8 mouse cellular contexts compared by ENCODE assay signal in the genomic region with DNA sequence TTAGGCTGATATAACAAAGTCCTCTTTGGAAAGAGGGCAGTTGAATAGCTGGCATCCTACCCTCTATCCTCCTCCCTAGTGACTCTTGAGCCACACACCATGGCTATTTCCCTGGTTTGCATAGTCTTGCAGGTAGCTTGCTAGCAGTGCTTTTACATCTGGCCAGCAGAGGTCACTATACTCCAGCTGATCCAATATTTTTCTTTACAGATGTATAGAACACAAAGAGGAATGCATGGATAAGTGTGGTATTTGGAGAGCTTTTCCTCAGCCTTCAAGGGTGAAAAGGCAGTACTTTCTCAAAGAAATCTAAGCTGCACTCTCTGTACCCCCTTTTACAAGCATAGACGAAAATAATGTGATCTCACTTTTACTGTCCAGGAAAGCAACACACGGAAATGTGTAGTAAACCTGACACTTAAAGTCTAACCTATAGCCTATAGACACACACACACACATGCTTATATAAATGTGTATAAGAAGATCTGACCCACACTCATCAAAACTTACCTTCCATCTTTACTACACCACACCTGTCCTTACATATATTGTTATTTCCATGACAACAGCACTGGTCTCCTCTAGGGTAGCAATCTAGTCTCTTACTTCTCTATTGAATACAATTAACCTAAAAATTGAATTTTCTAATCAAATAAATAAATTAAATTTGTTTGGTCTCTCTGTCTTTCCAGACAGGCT.
A peak's percentile ranks its signal among the peaks of the same experiment; 100 is the strongest.
DNase-seq lines count a peak whose midpoint lies in the region; ATAC-seq lines count a peak whose summit lies in the region.

No protein-coding gene starts in this region.

- no peaks in the 10 kb centered on the region for H3K9me3 ChIP-seq in forebrain, embryonic 11.5 days (ENCODE audit: control insufficient read depth, low read length)
- no peaks in the 10 kb centered on the region for H3K9me3 ChIP-seq in intestine, embryonic 15.5 days
- H3K9me3 ChIP-seq in limb, embryonic 13.5 days, result no peaks in the 10 kb centered on the region

- H3K4me1 ChIP-seq in forebrain, embryonic 11.5 days (replicated peaks; ENCODE audit: control insufficient read depth, insufficient read depth, low read length), result no peaks in the 10 kb centered on the region
- H3K4me1 ChIP-seq in intestine, embryonic 15.5 days (replicated peaks), result no peaks in the 10 kb centered on the region
- no peaks in the 10 kb centered on the region for H3K4me1 ChIP-seq in limb, embryonic 13.5 days

- no peaks in the 10 kb centered on the region for H3K36me3 ChIP-seq in forebrain, embryonic 11.5 days (ENCODE audit: control insufficient read depth, insufficient read depth, low read length)
- no peaks in the 10 kb centered on the region for H3K36me3 ChIP-seq in intestine, embryonic 15.5 days
- H3K36me3 ChIP-seq in limb, embryonic 13.5 days, result no peaks in the 10 kb centered on the region

- 57% methylated on average over 2 of the region's 2 CpGs for whole genome bisulfite sequencing in forebrain, embryonic 11.5 days
- 41% methylated on average over 2 of the region's 2 CpGs for WGBS in intestine, embryonic 15.5 days
- WGBS in limb, embryonic 13.5 days, result 44% methylated on average over 2 of the region's 2 CpGs

- H3K9ac ChIP-seq in forebrain, embryonic 11.5 days (ENCODE audit: low read length), result no peak overlapping the region
- H3K9ac ChIP-seq in intestine, embryonic 15.5 days, result no peak overlapping the region
- no peak overlapping the region for H3K9ac ChIP-seq in limb, embryonic 13.5 days

- H3K27ac ChIP-seq in forebrain, embryonic 11.5 days (ENCODE audit: low read depth, low read length), result no peak overlapping the region
- no peak overlapping the region for H3K27ac ChIP-seq in intestine, embryonic 15.5 days
- H3K27ac ChIP-seq in limb, embryonic 13.5 days, result no peak overlapping the region

- peak; percentile 62 to 69 for DNase-seq in left cerebral cortex, adult 18-20 months (ENCODE audit: low spot score in 2 of 2)
- no peak for DNase-seq in left cerebral cortex, adult 11 months (ENCODE audit: low spot score)
- peak; percentile 10 for DNase-seq in c-Kit-positive CD71-positive TER-119-negative erythroid progenitor cells, embryonic 14.5 days (ENCODE audit: low read depth)
- DNase-seq in forebrain, embryonic 11.5 days (ENCODE audit: low spot score), result peak; percentile 67
- peak; percentile 24 to 63 for DNase-seq in thymus, postnatal 10 days (ENCODE audit: low spot score in 2 of 2)

- no peak overlapping the region for H3K4me3 ChIP-seq in forebrain, embryonic 11.5 days (ENCODE audit: low read depth, low read length)
- H3K4me3 ChIP-seq in intestine, embryonic 15.5 days (replicated peaks), result no peak overlapping the region
- no peak overlapping the region for H3K4me3 ChIP-seq in limb, embryonic 13.5 days

- no peak overlapping the region for H3K4me2 ChIP-seq in forebrain, embryonic 11.5 days (ENCODE audit: low read depth, low read length, severe bottlenecking)
- no peak overlapping the region for H3K4me2 ChIP-seq in intestine, embryonic 15.5 days (replicated peaks)
- H3K4me2 ChIP-seq in limb, embryonic 13.5 days (replicated peaks), result no peak overlapping the region

- H3K27me3 ChIP-seq in forebrain, embryonic 11.5 days (ENCODE audit: control insufficient read depth, insufficient read depth, low read length), result no peaks in the 10 kb centered on the region
- no peaks in the 10 kb centered on the region for H3K27me3 ChIP-seq in intestine, embryonic 15.5 days (replicated peaks)
- no peaks in the 10 kb centered on the region for H3K27me3 ChIP-seq in limb, embryonic 13.5 days

- peak; percentile 80 for ATAC-seq in forebrain, embryonic 11.5 days (replicated peaks; ENCODE audit: low FRiP score)
- ATAC-seq in intestine, embryonic 15.5 days, result peak; percentile 61
- peak; percentile 66; the same call in 1 of the 2 replicates for ATAC-seq in limb, embryonic 13.5 days (ENCODE audit: low FRiP score, low read depth)
- ATAC-seq in monocyte, adult 5-6 weeks (replicated peaks; ENCODE audit: insufficient number of reproducible peaks, low FRiP score, low TSS enrichment, poor library complexity, severe bottlenecking), result peak; percentile 70
